Mouse (Mus musculus) monocyte, adult 5-6 weeks (primary cell): Measurements from ENCODE around the gene Alms1. TPM values are rescaled to one million over a fixed set of nuclear protein-coding genes. Genes with fewer than 3 reads are reported as not detected.
"Not testable (repeated sequence)": the region's sequence is repeated elsewhere in the genome, so short reads cannot be mapped to it uniquely, and the experiment has no call there.

ENCODE experiments used
- ATAC-seq: fragments of 153-309, 156-312 bp; replicated peaks from 2 replicates; pipeline ENCODE4 v1.8.0; 2017; ENCODE audit warnings: mild to moderate bottlenecking; ENCODE audit not compliant: low TSS enrichment, insufficient number of reproducible peaks, severe bottlenecking, poor library complexity, low FRiP score
- total RNA-seq: library from RNA; stranded (forward); fragments of 200-1000, 200-491, 200-594 nt; gene quantifications from 3 replicates; pipeline ENCODE4 v1.2.3, GENCODE M21; 2017

The Alms1 gene
- total RNA-seq, 1 experiment from 2014 or later = 3.8 TPM

DNA sequence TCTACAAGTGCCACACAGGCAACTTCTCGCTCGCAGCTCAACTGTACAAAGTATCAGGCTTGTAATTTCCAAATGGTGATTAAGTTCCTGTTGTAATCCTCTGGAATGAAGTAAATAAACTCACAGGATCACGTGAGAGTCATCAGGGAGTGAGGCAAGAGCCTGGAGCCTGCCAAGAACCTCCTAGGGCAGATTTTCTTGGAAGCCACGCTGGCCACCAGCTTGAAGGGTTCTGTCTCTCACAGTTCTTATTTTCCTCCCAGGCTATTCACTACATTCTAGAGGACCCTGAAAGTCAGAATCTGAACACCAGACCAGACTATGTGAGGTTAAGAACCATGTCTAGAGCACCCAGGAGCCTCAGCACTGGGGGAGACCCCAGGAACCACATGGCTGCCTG, 114.6 kb downstream of the Alms1 start:
- ATAC-seq = not testable (repeated sequence)

DNA sequence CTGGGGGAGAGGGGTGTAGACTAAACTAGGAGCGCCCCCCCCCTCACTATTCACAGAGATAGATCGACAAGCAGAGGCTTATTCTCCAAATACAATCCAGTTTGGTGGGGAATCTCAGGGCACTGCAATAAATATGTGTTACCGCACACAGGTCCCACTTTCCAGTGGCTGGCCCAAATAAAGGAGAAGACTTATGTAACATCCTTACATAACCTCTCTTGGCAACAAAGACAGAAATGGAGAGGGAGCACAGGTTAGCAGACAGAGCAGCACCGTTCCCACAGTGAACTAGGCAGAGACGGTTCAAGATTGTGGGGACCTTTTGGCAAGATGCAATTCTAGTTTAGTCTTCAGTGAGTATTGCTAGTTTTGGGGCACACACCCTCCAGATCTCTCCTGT, 121.9 kb downstream of the Alms1 start:
- not testable (repeated sequence) for ATAC-seq

DNA sequence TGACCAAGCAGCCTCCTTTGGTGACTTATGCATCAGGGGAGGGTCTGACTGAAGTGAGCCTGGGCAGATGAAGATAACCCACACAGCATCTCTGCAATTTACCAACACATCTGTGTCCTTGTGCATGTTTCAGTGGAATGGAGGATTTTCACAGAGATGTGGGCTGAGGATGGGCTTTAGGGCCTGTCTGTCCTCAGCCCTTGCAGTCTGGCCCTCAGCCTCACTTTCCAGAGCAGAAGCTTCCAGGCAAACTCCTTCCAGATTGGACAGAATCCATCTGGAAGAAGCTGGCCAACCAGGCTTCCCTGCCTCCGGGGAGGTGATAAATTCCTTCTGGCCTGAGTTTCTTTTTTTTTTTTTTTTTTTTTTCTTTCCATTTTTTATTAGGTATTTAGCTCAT, 122.3 kb downstream of the Alms1 start:
- not testable (repeated sequence) for ATAC-seq

DNA sequence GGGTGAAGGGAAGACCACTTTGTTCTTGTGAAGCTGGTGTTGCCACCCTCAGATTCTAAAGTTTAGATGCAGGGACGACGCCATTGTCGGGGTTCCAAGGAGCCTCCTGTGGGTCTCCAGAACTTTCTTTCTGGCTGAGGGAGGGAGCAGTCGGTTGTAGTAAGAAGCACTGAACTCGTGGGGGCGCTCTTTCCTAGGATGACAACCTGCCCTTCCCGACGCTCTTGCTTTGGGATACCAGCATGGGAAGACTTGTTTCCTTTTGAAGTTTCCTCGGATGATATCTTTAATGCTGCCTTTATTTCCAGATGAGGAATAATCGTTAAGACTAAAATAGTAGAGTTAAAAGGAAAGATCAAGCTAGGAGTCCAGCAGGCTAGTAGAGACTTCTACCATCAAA, 125.8 kb downstream of the Alms1 start, which contains the start of gene Nat8f7:
Gene Nat8f7 (minus strand): TSS at position 101 of the 400 bp plus-strand sequence.
- not testable (repeated sequence) for ATAC-seq

Other genes starting within 250 kb of the Alms1 start
- 1.6 to 3.0 TPM (median 1.6 TPM) in 3 replicates for gene Rab11fip5, start 212.9 kb upstream of the Alms1 start, total RNA-seq
- not detected in 3 replicates for gene Noto, start 163.6 kb upstream of the Alms1 start, total RNA-seq
- 19.5 to 21.8 TPM (median 20.2 TPM) in 3 replicates for gene Smyd5, start 155.5 kb upstream of the Alms1 start, total RNA-seq
- gene Cct7, start 136.0 kb upstream of the Alms1 start, total RNA-seq = 150 to 194 TPM (median 161 TPM) in 3 replicates
- 8.6 to 11.3 TPM (median 10.1 TPM) in 3 replicates for gene Pradc1, start 135.6 kb upstream of the Alms1 start, total RNA-seq
- not detected in 3 replicates for gene Fbxo41, start 84.5 kb upstream of the Alms1 start, total RNA-seq
- not detected in 3 replicates for gene Egr4, start 73.9 kb upstream of the Alms1 start, total RNA-seq
- not detected in 3 replicates for gene Nat8f7, start 125.7 kb downstream of the Alms1 start, total RNA-seq
- not detected in 3 replicates for gene Nat8f3, start 178.2 kb downstream of the Alms1 start, total RNA-seq
- not detected in 3 replicates for gene Nat8f6, start 233.4 kb downstream of the Alms1 start, total RNA-seq
- gene Nat8f5, start 233.4 kb downstream of the Alms1 start, total RNA-seq = not detected in 3 replicates
- not detected in 3 replicates for gene Nat8, start 244.6 kb downstream of the Alms1 start, total RNA-seq